ENCODE assay signal across 8 mouse cellular contexts in genomic region chr8:104533971-104534778, GRCm38 (mm10). TPM values are rescaled to one million over a fixed set of nuclear protein-coding genes. Genes with fewer than 3 reads are reported as not detected.
DNase-seq lines count a peak whose midpoint lies in the region; ATAC-seq lines count a peak whose summit lies in the region.

Nae1 (minus strand) TSS chr8:104534637.
Car7 (plus strand) TSS chr8:104534689.

- peak; percentile 93 for ATAC-seq in intestine, embryonic 14.5 days (replicated peaks; ENCODE audit: low FRiP score, low TSS enrichment, low read depth)

- peak within 1 kb of the TSS; percentile 92 for H3K4me3 ChIP-seq in intestine, embryonic 14.5 days (ENCODE audit: low read depth, low read length)

- peak; percentile 97 for DNase-seq in adrenal gland, adult 18-20 months (ENCODE audit: low spot score in 2 of 2)
- peak; percentile 95 for DNase-seq in embryo, embryonic 11 days
- peak; percentile 87 for DNase-seq in gastrocnemius, postnatal 25 days
- peak; percentile 96 for DNase-seq in intestine, embryonic 14.5 days (ENCODE audit: low spot score)
- peak; percentile 94 to 95 for DNase-seq in left cerebral cortex, postnatal 14 days (ENCODE audit: low spot score in 2 of 2)
- DNase-seq in mesoderm, embryonic 11.5 days (ENCODE audit: low read depth, low spot score), result peak; percentile 95
- DNase-seq in right cerebral cortex, postnatal 36 days (ENCODE audit: low spot score in 2 of 2), result peak; percentile 87 to 89
- peak; percentile 90 for DNase-seq in yolk sac, embryonic 10.5 days (ENCODE audit: low spot score)

- peak within 1 kb of the TSS; percentile 91 for H3K9ac ChIP-seq in intestine, embryonic 14.5 days (ENCODE audit: low read length)

- peaks cover 11% of the 10 kb centered on the region for H3K4me1 ChIP-seq in intestine, embryonic 14.5 days (replicated peaks; ENCODE audit: control insufficient read depth, insufficient read depth, low read length)

- H3K27me3 ChIP-seq in intestine, embryonic 14.5 days (replicated peaks; ENCODE audit: control insufficient read depth, insufficient read depth, low read length), result peaks cover 17% of the 10 kb centered on the region

- peak within 1 kb of the TSS; percentile 77 for H3K27ac ChIP-seq in intestine, embryonic 14.5 days (ENCODE audit: low read depth)

- H3K36me3 ChIP-seq in intestine, embryonic 14.5 days (ENCODE audit: control insufficient read depth, insufficient read depth, low read length), result peaks cover 14% of the 10 kb centered on the region

- WGBS in intestine, embryonic 14.5 days, result under 1% methylated on average over 70 of the region's 70 CpGs

- peak within 1 kb of the TSS; percentile 84 for H3K4me2 ChIP-seq in intestine, embryonic 14.5 days (ENCODE audit: low read length)

- no peaks in the 10 kb centered on the region for H3K9me3 ChIP-seq in intestine, embryonic 14.5 days (ENCODE audit: control insufficient read depth, low read length)

- intact Hi-C loops in left cerebral cortex, postnatal 14 days (cut with DNase I), result no loop called here

RNA-seq across cellular contexts. Expression of gene Nae1, which starts in this region (rescaled TPM):
- total RNA-seq in adrenal gland, adult 18-20 months (2021), result 10 to 100 TPM; 31.2 to 38.1 TPM
- 10 to 100 TPM; 19.7 to 22.8 TPM for total RNA-seq in gastrocnemius, postnatal 25 days (2021)
- polyA plus RNA-seq in intestine, embryonic 14.5 days (2014; fragmentation: Nextera tagmentation; extraction: Ambion mirVana), result 85.8 and 98.9 TPM in 2 replicates
- total RNA-seq in left cerebral cortex, postnatal 14 days (2021), result 10 to 100 TPM; 50.1 to 52.2 TPM

RNA-seq across cellular contexts. Expression of gene Car7, which starts in this region (rescaled TPM):
- total RNA-seq in adrenal gland, adult 18-20 months (2021), result 1 to 10 TPM; 1.6 to 3.1 TPM
- total RNA-seq in gastrocnemius, postnatal 25 days (2021), result 1 to 10 TPM; 1.0 to 1.2 TPM
- 0.92 and 2.0 TPM in 2 replicates for polyA plus RNA-seq in intestine, embryonic 14.5 days (2014; fragmentation: Nextera tagmentation; extraction: Ambion mirVana)
- 10 to 100 TPM; 28.9 to 36.4 TPM for total RNA-seq in left cerebral cortex, postnatal 14 days (2021)

Comparison
In these comparisons a context has a peak if more than half of its experiments do, and no peak if none do; other contexts are left out.
1. Peak in every context shown above with its lines: DNase-seq, ATAC-seq, H3K4me3 ChIP-seq and H3K27ac ChIP-seq.
2. RNA of gene Car7 (total RNA-seq): 28.9 to 36.4 TPM in left cerebral cortex, postnatal 14 days; 1.6 to 3.1 TPM in adrenal gland, adult 18-20 months and 1.0 to 1.2 TPM in gastrocnemius, postnatal 25 days; every median in the first group is over 4 times any median in the second.